Mouse (Mus musculus) stomach, embryonic 16.5 days (tissue): ENCODE measurements around the gene Apoa5. TPM values are rescaled to one million over a fixed set of nuclear protein-coding genes. Genes with fewer than 3 reads are reported as not detected.

Experiments used
- ATAC-seq: fragments of 200-750 bp; cut with Nextera tagmentation; 2 replicates; pipeline ENCODE4 v1.8.0; 2017; ENCODE audit warnings: moderate number of reproducible peaks, moderate TSS enrichment; ENCODE audit not compliant: insufficient read depth, low FRiP score
- H3K27ac ChIP-seq: fragments of 300-500 bp; sonication (generic); 2 replicates; pipeline ENCODE4 v1.5.1; 2014; ENCODE audit warnings: low read length
- H3K27me3 ChIP-seq: fragments of 300-500 bp; sonication (generic); 2 replicates; pipeline ENCODE4 v1.6.1; 2014; ENCODE audit warnings: low read length, control low read depth, mixed read lengths; ENCODE audit not compliant: control insufficient read depth, insufficient read depth
- H3K36me3 ChIP-seq: fragments of 300-500 bp; sonication (generic); 2 replicates; pipeline ENCODE4 v1.6.1; 2014; ENCODE audit warnings: low read length; ENCODE audit not compliant: control insufficient read depth, insufficient read depth
- H3K4me1 ChIP-seq: fragments of 300-500 bp; sonication (generic); 2 replicates; pipeline ENCODE4 v1.6.1; 2014; ENCODE audit warnings: low read length, control low read depth, mixed read lengths; ENCODE audit not compliant: control insufficient read depth, insufficient read depth
- H3K4me2 ChIP-seq: fragments of 300-500 bp; sonication (generic); 2 replicates; pipeline ENCODE4 v1.6.1; 2014; ENCODE audit warnings: low read depth, low read length, mixed read lengths
- H3K4me3 ChIP-seq: fragments of 300-500 bp; sonication (generic); replicated peaks from 2 replicates; pipeline ENCODE4 v1.5.1; 2014; ENCODE audit warnings: mild to moderate bottlenecking, low read length
- H3K9ac ChIP-seq: fragments of 300-500 bp; sonication (generic); 2 replicates; pipeline ENCODE4 v1.6.1; 2014; ENCODE audit warnings: low read length
- H3K9me3 ChIP-seq: fragments of 300-500 bp; sonication (generic); replicated peaks from 2 replicates; pipeline ENCODE4 v1.6.1; 2016; ENCODE audit warnings: low read length, control low read depth; ENCODE audit not compliant: control insufficient read depth
- WGBS: fragments of 180-500 bp; shearing (Covaris S2); extraction: QIAGEN DNeasy Blood & Tissue Kit; methylation state at CpG from one replicate; pipeline ENCODE4 v1.1.7; 2014; 5-methylcytosine and 5-hydroxymethylcytosine counted together
- polyA plus RNA-seq: library from polyadenylated mRNA; unstranded; fragments of >200 nt; fragmentation: Nextera tagmentation; extraction: Ambion mirVana; gene quantifications from 2 replicates; pipeline ENCODE4 v1.2.1, GENCODE M21; 2015

Apoa5 gene
- polyA plus RNA-seq, 1 experiment from 2014 or later = 0.49 TPM

DNA sequence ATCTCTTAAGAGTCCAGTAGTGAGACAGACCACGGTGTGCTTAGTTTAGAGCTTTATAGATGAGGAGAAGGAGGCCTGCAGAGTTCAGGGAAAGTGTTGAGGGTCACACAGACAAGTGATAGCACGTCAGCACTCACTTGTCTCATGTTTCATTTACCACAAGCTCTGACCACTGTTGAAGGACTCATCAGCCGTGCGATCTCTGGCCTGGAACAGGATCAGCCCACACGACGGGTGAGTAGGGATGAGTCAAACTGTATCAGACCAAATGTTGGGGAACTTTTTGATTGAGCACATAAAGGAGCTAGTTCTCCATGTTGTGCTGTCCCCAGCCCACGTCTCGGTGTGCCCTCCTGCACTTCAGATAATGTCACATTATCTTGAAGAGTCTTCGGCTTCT, 6.1 kb downstream of the Apoa5 start:
- Histone ChIP-seq H3K27ac (no peak overlapping the region), H3K36me3 (peaks cover 23% of the 10 kb centered on the region), H3K9me3 (no peaks in the 10 kb centered on the region), H3K4me3 (no peak overlapping the region), H3K4me1 (no peaks in the 10 kb centered on the region), H3K4me2 (no peak overlapping the region), H3K27me3 (peaks cover under 1% of the 10 kb centered on the region; the same call in 1 of the 2 replicates), H3K9ac (no peak overlapping the region)
- no peak for ATAC-seq
- WGBS = 82% methylated on average over 9 of the region's 9 CpGs

- peaks cover 7% of the 10 kb centered on the region; the same call in 1 of the 2 replicates for H3K36me3 ChIP-seq
- ATAC-seq = peak; percentile 94
- peak within 1 kb of the TSS; percentile 69 for H3K4me2 ChIP-seq
- peak within 1 kb of the TSS; percentile 82 for H3K4me3 ChIP-seq
- no peaks in the 10 kb centered on the region for H3K9me3 ChIP-seq
- H3K9ac ChIP-seq = peak within 1 kb of the TSS; percentile 85
- under 1% methylated on average over 55 of the region's 55 CpGs for WGBS
- H3K27ac ChIP-seq = peak within 1 kb of the TSS; percentile 87
- H3K27me3 ChIP-seq = no peaks in the 10 kb centered on the region
- peaks cover 7% of the 10 kb centered on the region for H3K4me1 ChIP-seq
Observed at GRCm38 (mm10) chr9:46282631-46283436, 14.4 kb downstream of the Apoa5 start, which contains the start of gene Bud13. TSS of gene Bud13 (plus strand) at chr9:46283008.

DNA sequence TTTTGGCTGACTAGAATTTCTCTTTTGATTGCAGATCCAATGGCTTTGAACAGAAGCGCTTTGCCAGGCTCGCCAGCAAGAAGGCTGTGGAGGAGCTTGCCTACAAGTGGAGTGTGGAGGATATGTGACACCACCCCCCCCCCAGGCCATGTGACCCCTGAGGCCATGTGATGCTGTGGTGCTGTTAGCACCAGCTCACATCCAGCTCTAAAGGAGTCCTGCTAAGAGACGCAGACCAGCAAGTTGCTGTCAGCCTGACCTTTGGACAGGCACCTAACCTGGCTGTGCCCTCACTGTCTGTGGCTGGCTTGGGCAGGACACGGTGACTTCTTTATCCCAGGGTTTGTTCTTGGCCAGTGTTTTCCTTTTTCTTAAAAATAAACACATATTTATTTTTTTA, 29.9 kb downstream of the Apoa5 start:
- H3K4me2 ChIP-seq = no peak overlapping the region
- ATAC-seq = no peak
- no peaks in the 10 kb centered on the region for H3K9me3 ChIP-seq
- no peak overlapping the region for H3K4me3 ChIP-seq
- H3K27me3 ChIP-seq = no peaks in the 10 kb centered on the region
- H3K27ac ChIP-seq = no peak overlapping the region
- H3K36me3 ChIP-seq = peaks cover 22% of the 10 kb centered on the region
- WGBS = 87% methylated on average over 4 of the region's 4 CpGs
- no peak overlapping the region for H3K9ac ChIP-seq
- no peaks in the 10 kb centered on the region for H3K4me1 ChIP-seq

DNA sequence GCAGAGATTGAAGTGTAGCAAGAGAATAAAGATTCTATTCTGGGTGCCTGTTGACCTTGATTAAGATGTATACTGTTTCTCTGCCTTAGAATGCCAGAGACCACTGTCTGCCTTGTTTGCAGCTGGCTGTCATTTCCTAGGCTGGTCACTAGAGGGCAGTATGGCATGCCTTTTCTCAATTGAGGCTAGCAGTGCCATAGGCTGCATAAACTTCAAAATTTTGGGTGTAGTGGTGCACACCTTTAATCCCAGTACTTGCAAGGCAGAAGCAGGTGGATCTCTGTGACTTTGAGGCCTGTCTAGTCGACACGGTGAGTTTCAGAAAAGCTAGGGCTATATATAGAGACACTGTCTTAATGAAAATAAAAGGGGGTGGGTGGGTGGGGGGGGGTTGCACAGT, 33.7 kb downstream of the Apoa5 start:
- H3K27ac ChIP-seq = no peak overlapping the region
- H3K4me2 ChIP-seq = no peak overlapping the region
- H3K36me3 ChIP-seq = peaks cover 9% of the 10 kb centered on the region; the same call in 1 of the 2 replicates
- no peak overlapping the region for H3K4me3 ChIP-seq
- H3K4me1 ChIP-seq = no peaks in the 10 kb centered on the region
- no peaks in the 10 kb centered on the region for H3K27me3 ChIP-seq
- H3K9ac ChIP-seq = no peak overlapping the region
- 12% methylated on average over 2 of the region's 2 CpGs for WGBS
- no peaks in the 10 kb centered on the region for H3K9me3 ChIP-seq
- ATAC-seq = peak; percentile 33; the same call in 1 of the 2 replicates

GRCm38 (mm10) chr9:46309121-46309520, 40.7 kb downstream of the Apoa5 start:
- H3K4me3 ChIP-seq = no peak overlapping the region
- no peak overlapping the region for H3K27ac ChIP-seq
- no peaks in the 10 kb centered on the region for H3K4me1 ChIP-seq
- no peaks in the 10 kb centered on the region for H3K27me3 ChIP-seq
- H3K36me3 ChIP-seq = no peaks in the 10 kb centered on the region
- no peaks in the 10 kb centered on the region for H3K9me3 ChIP-seq
- H3K9ac ChIP-seq = no peak overlapping the region
- ATAC-seq = no peak
- WGBS = 11% methylated on average over 7 of the region's 7 CpGs
- H3K4me2 ChIP-seq = no peak overlapping the region

GRCm38 (mm10) chr9:46314507-46314906, 46.1 kb downstream of the Apoa5 start:
- no peaks in the 10 kb centered on the region for H3K36me3 ChIP-seq
- no peaks in the 10 kb centered on the region for H3K27me3 ChIP-seq
- ATAC-seq = peak; percentile 25; the same call in 1 of the 2 replicates
- H3K4me3 ChIP-seq = no peak overlapping the region
- H3K9ac ChIP-seq = no peak overlapping the region
- H3K9me3 ChIP-seq = no peaks in the 10 kb centered on the region
- H3K27ac ChIP-seq = no peak overlapping the region
- H3K4me1 ChIP-seq = no peaks in the 10 kb centered on the region
- WGBS = 4% methylated on average over 4 of the region's 4 CpGs
- H3K4me2 ChIP-seq = no peak overlapping the region

GRCm38 (mm10) chr9:46314921-46315320, 46.5 kb downstream of the Apoa5 start:
- no peaks in the 10 kb centered on the region; the same call in 1 of the 2 replicates for H3K9me3 ChIP-seq
- no peaks in the 10 kb centered on the region for H3K27me3 ChIP-seq
- no peaks in the 10 kb centered on the region for H3K4me1 ChIP-seq
- no peak overlapping the region for H3K27ac ChIP-seq
- ATAC-seq = no peak
- no peak overlapping the region for H3K4me2 ChIP-seq
- H3K9ac ChIP-seq = no peak overlapping the region
- H3K36me3 ChIP-seq = no peaks in the 10 kb centered on the region
- H3K4me3 ChIP-seq = no peak overlapping the region
- 39% methylated on average over 2 of the region's 2 CpGs for WGBS

GRCm38 (mm10) chr9:46315807-46316365, 47.5 kb downstream of the Apoa5 start:
- H3K27ac ChIP-seq = no peak overlapping the region
- H3K4me3 ChIP-seq = no peak overlapping the region
- ATAC-seq = no peak
- H3K9ac ChIP-seq = no peak overlapping the region
- no peaks in the 10 kb centered on the region for H3K27me3 ChIP-seq
- H3K4me1 ChIP-seq = no peaks in the 10 kb centered on the region
- no peaks in the 10 kb centered on the region for H3K36me3 ChIP-seq
- 61% methylated on average over 11 of the region's 11 CpGs for WGBS
- no peaks in the 10 kb centered on the region; the same call in 1 of the 2 replicates for H3K9me3 ChIP-seq
- H3K4me2 ChIP-seq = no peak overlapping the region

- ATAC-seq = no peak
- Histone ChIP-seq H3K27me3 (no peaks in the 10 kb centered on the region), H3K9ac (no peak overlapping the region), H3K4me3 (no peak overlapping the region), H3K4me2 (no peak overlapping the region), H3K27ac (no peak overlapping the region), H3K9me3 (no peaks in the 10 kb centered on the region; the same call in 1 of the 2 replicates), H3K4me1 (no peaks in the 10 kb centered on the region), H3K36me3 (no peaks in the 10 kb centered on the region)
- 39% methylated on average over 5 of the region's 5 CpGs for WGBS
Observed at GRCm38 (mm10) chr9:46316388-46316787, 48.0 kb downstream of the Apoa5 start.
